Mouse (Mus musculus) kidney, embryonic 14.5 days (tissue): ENCODE data around the gene Zmym1. TPM values are rescaled to one million over a fixed set of nuclear protein-coding genes. Genes with fewer than 3 reads are reported as not detected.

Experiments
- polyA plus RNA-seq: library from polyadenylated mRNA; unstranded; fragments of >200 nt; fragmentation: Nextera tagmentation; extraction: Ambion mirVana; gene quantifications from 2 replicates; pipeline ENCODE4 v1.2.1, GENCODE M21; 2014

The Zmym1 gene
- polyA plus RNA-seq, 1 experiment from 2014 or later, result 26.5 TPM

Other genes starting within 250 kb of the Zmym1 start
- gene Zmym4, start 93.0 kb downstream of the Zmym1 start, polyA plus RNA-seq, result 27.6 and 28.9 TPM in 2 replicates
- gene Sfpq, start 39.8 kb downstream of the Zmym1 start, polyA plus RNA-seq, result 152 and 179 TPM in 2 replicates
- gene Zmym6, start 16.2 kb upstream of the Zmym1 start, polyA plus RNA-seq, result 14.4 and 20.4 TPM in 2 replicates
- 22.1 and 25.4 TPM in 2 replicates for gene Tmem35b, start 62.5 kb upstream of the Zmym1 start, polyA plus RNA-seq
- 0.69 and 0.79 TPM in 2 replicates for gene Dlgap3, start 108.1 kb upstream of the Zmym1 start, polyA plus RNA-seq
- 55.2 and 66.2 TPM in 2 replicates for gene Smim12, start 182.6 kb upstream of the Zmym1 start, polyA plus RNA-seq